Mouse (Mus musculus) midbrain, embryonic 16.5 days (tissue): ENCODE data around the gene Rab12. TPM values are rescaled to one million over a fixed set of nuclear protein-coding genes. Genes with fewer than 3 reads are reported as not detected.
"Not testable (repeated sequence)": the region's sequence is repeated elsewhere in the genome, so short reads cannot be mapped to it uniquely, and the experiment has no call there.

Experiments
- ATAC-seq: fragments of 200-750 bp; cut with Nextera tagmentation; 2 replicates; pipeline ENCODE4 v1.8.0; 2017; ENCODE audit warnings: moderate TSS enrichment
- H3K27ac ChIP-seq: fragments of 300-500 bp; sonication (generic); 2 replicates; pipeline ENCODE4 v1.5.1; 2014; ENCODE audit warnings: mild to moderate bottlenecking, low read length, mixed read lengths
- H3K27me3 ChIP-seq: fragments of 300-500 bp; sonication (generic); 2 replicates; pipeline ENCODE4 v1.6.1; 2014; ENCODE audit warnings: low read depth, low read length, mixed read lengths; ENCODE audit not compliant: control insufficient read depth, insufficient read depth
- H3K36me3 ChIP-seq: fragments of 300-500 bp; sonication (generic); 2 replicates; pipeline ENCODE4 v1.6.1; 2014; ENCODE audit warnings: mild to moderate bottlenecking, low read length, moderate library complexity, mixed read lengths; ENCODE audit not compliant: control insufficient read depth, insufficient read depth
- H3K4me1 ChIP-seq: fragments of 300-500 bp; sonication (generic); 2 replicates; pipeline ENCODE4 v1.6.1; 2014; ENCODE audit warnings: mild to moderate bottlenecking, low read length, mixed read lengths; ENCODE audit not compliant: control insufficient read depth, insufficient read depth
- H3K4me2 ChIP-seq: fragments of 300-500 bp; sonication (generic); 2 replicates; pipeline ENCODE4 v1.6.1; 2014; ENCODE audit warnings: mild to moderate bottlenecking, low read length, mixed read lengths
- H3K4me3 ChIP-seq: fragments of 300-500 bp; sonication (generic); 2 replicates; pipeline ENCODE4 v1.5.1; 2014; ENCODE audit warnings: low read depth, mild to moderate bottlenecking, low read length, moderate library complexity, mixed read lengths
- H3K9ac ChIP-seq: fragments of 300-500 bp; sonication (generic); 2 replicates; pipeline ENCODE4 v1.6.1; 2014; ENCODE audit warnings: low read depth, low read length, mixed read lengths
- H3K9me3 ChIP-seq: fragments of 300-500 bp; sonication (generic); replicated peaks from 2 replicates; pipeline ENCODE4 v1.6.1; 2014; ENCODE audit warnings: mild to moderate bottlenecking, low read length, mixed read lengths; ENCODE audit not compliant: control insufficient read depth, poor library complexity, severe bottlenecking
- WGBS: fragments of 180-500 bp; shearing (Covaris S2); extraction: QIAGEN DNeasy Blood & Tissue Kit; methylation state at CpG from one replicate; pipeline ENCODE4 v1.1.7; 2014; 5-methylcytosine and 5-hydroxymethylcytosine counted together
- polyA plus RNA-seq: library from polyadenylated mRNA; unstranded; fragments of >200 nt; fragmentation: Nextera tagmentation; extraction: Ambion mirVana; gene quantifications from 2 replicates; pipeline ENCODE4 v1.2.1, GENCODE M21; 2015

Rab12 gene
- polyA plus RNA-seq, 1 experiment from 2014 or later: 76.7 TPM

GRCm38 (mm10) chr17:66523396-66523795 is 3.9 kb upstream of the Rab12 start:
- Histone ChIP-seq H3K36me3 (no peaks in the 10 kb centered on the region), H3K27me3 (no peaks in the 10 kb centered on the region), H3K4me1 (peaks cover 8% of the 10 kb centered on the region), H3K4me2 (no peak overlapping the region), H3K9ac (no peak overlapping the region), H3K4me3 (no peak overlapping the region), H3K27ac (no peak overlapping the region), H3K9me3 (no peaks in the 10 kb centered on the region)
- 83% methylated on average over 5 of the region's 5 CpGs for WGBS
- no peak for ATAC-seq

GRCm38 (mm10) chr17:66522631-66523030 is 3.1 kb upstream of the Rab12 start:
- not testable (repeated sequence) for ATAC-seq, H3K4me2 ChIP-seq, H3K27me3 ChIP-seq, H3K27ac ChIP-seq, H3K4me3 ChIP-seq, H3K36me3 ChIP-seq, H3K9ac ChIP-seq, H3K9me3 ChIP-seq
- 94% methylated on average over 1 of the region's 1 CpGs for WGBS
- peaks cover 14% of the 10 kb centered on the region for H3K4me1 ChIP-seq

GRCm38 (mm10) chr17:66518877-66519553 is 514 bp downstream of the Rab12 start:
- H3K27ac ChIP-seq: peak overlapping the region; percentile 71
- H3K4me1 ChIP-seq: peaks cover 22% of the 10 kb centered on the region
- under 1% methylated on average over 45 of the region's 57 CpGs for WGBS
- H3K27me3 ChIP-seq: no peaks in the 10 kb centered on the region
- no peaks in the 10 kb centered on the region for H3K36me3 ChIP-seq
- H3K9ac ChIP-seq: peak overlapping the region; percentile 99
- peak overlapping the region; percentile 95 for H3K4me2 ChIP-seq
- peak; percentile 78 for ATAC-seq
- peak overlapping the region; percentile 97 for H3K4me3 ChIP-seq
- no peaks in the 10 kb centered on the region for H3K9me3 ChIP-seq

GRCm38 (mm10) chr17:66516953-66517352 is 2.6 kb downstream of the Rab12 start:
- ATAC-seq: no peak
- Histone ChIP-seq H3K9me3 (no peaks in the 10 kb centered on the region), H3K27me3 (no peaks in the 10 kb centered on the region), H3K4me2 (no peak overlapping the region), H3K36me3 (0 out of 2 replicates have a peak, but pooled peaks cover 3% of the 10 kb centered on the region), H3K27ac (no peak overlapping the region), H3K4me3 (no peak overlapping the region), H3K4me1 (peaks cover 22% of the 10 kb centered on the region), H3K9ac (no peak overlapping the region)
- WGBS: 86% methylated on average over 4 of the region's 4 CpGs

GRCm38 (mm10) chr17:66514288-66514995 is 5.1 kb downstream of the Rab12 start:
- no peak for ATAC-seq
- Histone ChIP-seq H3K27me3 (no peaks in the 10 kb centered on the region), H3K27ac (no peak overlapping the region), H3K9me3 (no peaks in the 10 kb centered on the region), H3K9ac (no peak overlapping the region), H3K4me1 (peaks cover 18% of the 10 kb centered on the region), H3K4me3 (no peak overlapping the region), H3K36me3 (0 out of 2 replicates have a peak, but pooled peaks cover 3% of the 10 kb centered on the region), H3K4me2 (no peak overlapping the region)
- WGBS: 92% methylated on average over 10 of the region's 10 CpGs

- 86% methylated on average over 15 of the region's 15 CpGs for whole genome bisulfite sequencing
- Histone ChIP-seq H3K4me1 (peaks cover 5% of the 10 kb centered on the region), H3K27me3 (no peaks in the 10 kb centered on the region), H3K36me3 (0 out of 2 replicates have a peak, but pooled peaks cover 3% of the 10 kb centered on the region), H3K27ac (no peak overlapping the region), H3K9ac (no peak overlapping the region), H3K4me2 (no peak overlapping the region), H3K9me3 (no peaks in the 10 kb centered on the region), H3K4me3 (no peak overlapping the region)
- no peak for ATAC-seq
Measured at GRCm38 (mm10) chr17:66512202-66512956, 7.2 kb downstream of the Rab12 start.

GRCm38 (mm10) chr17:66510221-66510683 is 9.3 kb downstream of the Rab12 start:
- Histone ChIP-seq H3K9me3 (no peaks in the 10 kb centered on the region), H3K27ac (peak overlapping the region; percentile 50; the same call in 1 of the 2 replicates), H3K4me2 (no peak overlapping the region), H3K27me3 (no peaks in the 10 kb centered on the region), H3K36me3 (peaks cover 8% of the 10 kb centered on the region), H3K4me1 (no peaks in the 10 kb centered on the region), H3K9ac (no peak overlapping the region), H3K4me3 (no peak overlapping the region)
- ATAC-seq: peak; percentile 55
- 48% methylated on average over 10 of the region's 10 CpGs for WGBS

GRCm38 (mm10) chr17:66507049-66507954 is 12.2 kb downstream of the Rab12 start:
- Histone ChIP-seq H3K9me3 (no peaks in the 10 kb centered on the region), H3K9ac (no peak overlapping the region), H3K4me2 (no peak overlapping the region), H3K4me3 (no peak overlapping the region), H3K4me1 (no peaks in the 10 kb centered on the region), H3K36me3 (peaks cover 12% of the 10 kb centered on the region), H3K27me3 (no peaks in the 10 kb centered on the region), H3K27ac (no peak overlapping the region)
- WGBS: 86% methylated on average over 9 of the region's 9 CpGs
- no peak for ATAC-seq
